Mouse (Mus musculus) intestine, postnatal 0 days (tissue): ENCODE measurements around the gene Mypn. TPM values are rescaled to one million over a fixed set of nuclear protein-coding genes. Genes with fewer than 3 reads are reported as not detected.

Experiments
- ATAC-seq: fragments of 200-750 bp; cut with Nextera tagmentation; 2 replicates; pipeline ENCODE4 v1.8.0; 2017; ENCODE audit warnings: mild to moderate bottlenecking, moderate TSS enrichment, moderate library complexity
- H3K27ac ChIP-seq: fragments of 300-500 bp; sonication (generic); 2 replicates; pipeline ENCODE4 v1.5.1; 2014; ENCODE audit warnings: mild to moderate bottlenecking, low read depth, low read length, moderate library complexity
- H3K27me3 ChIP-seq: fragments of 300-500 bp; sonication (generic); replicated peaks from 2 replicates; pipeline ENCODE4 v1.6.1; 2014; ENCODE audit warnings: low read length, mixed read lengths; ENCODE audit not compliant: control insufficient read depth, insufficient read depth
- H3K36me3 ChIP-seq: fragments of 300-500 bp; sonication (generic); 2 replicates; pipeline ENCODE4 v1.6.1; 2014; ENCODE audit warnings: mild to moderate bottlenecking, moderate library complexity; ENCODE audit not compliant: control insufficient read depth, insufficient read depth
- H3K4me1 ChIP-seq: fragments of 300-500 bp; sonication (generic); replicated peaks from 2 replicates; pipeline ENCODE4 v1.6.1; 2014; ENCODE audit warnings: antibody characterized with exemption, low read length, mixed read lengths; ENCODE audit not compliant: control insufficient read depth, insufficient read depth
- H3K4me2 ChIP-seq: fragments of 300-500 bp; sonication (generic); replicated peaks from 2 replicates; pipeline ENCODE4 v1.6.1; 2014; ENCODE audit warnings: low read depth, mild to moderate bottlenecking, moderate library complexity
- H3K4me3 ChIP-seq: fragments of 300-500 bp; sonication (generic); 2 replicates; pipeline ENCODE4 v1.5.1; 2014; ENCODE audit warnings: low read depth, low read length
- H3K9ac ChIP-seq: fragments of 300-500 bp; sonication (generic); 2 replicates; pipeline ENCODE4 v1.6.1; 2014; ENCODE audit warnings: mild to moderate bottlenecking, low read depth, low read length
- H3K9me3 ChIP-seq: fragments of 300-500 bp; sonication (generic); 2 replicates; pipeline ENCODE4 v1.6.1; 2016; ENCODE audit warnings: mixed run types; ENCODE audit not compliant: control insufficient read depth
- CTCF ChIP-seq: sonication (generic); IDR thresholded peaks from 2 replicates; pipeline ENCODE4 v1.5.1; 2016; ENCODE audit warnings: low read depth, mild to moderate bottlenecking, control low read depth, antibody characterized with exemption, moderate library complexity
- WGBS: fragments of 180-500 bp; shearing (Covaris S2); extraction: QIAGEN DNeasy Blood & Tissue Kit; methylation state at CpG from one replicate; pipeline ENCODE4 v1.1.7; 2014; 5-methylcytosine and 5-hydroxymethylcytosine counted together
- polyA plus RNA-seq: library from polyadenylated mRNA; unstranded; fragments of >200 nt; fragmentation: Nextera tagmentation; extraction: Ambion mirVana; gene quantifications from 2 replicates; pipeline ENCODE4 v1.2.1, GENCODE M21; 2015

Gene Mypn
- polyA plus RNA-seq, 1 experiment from 2014 or later = 0.03 TPM

DNA sequence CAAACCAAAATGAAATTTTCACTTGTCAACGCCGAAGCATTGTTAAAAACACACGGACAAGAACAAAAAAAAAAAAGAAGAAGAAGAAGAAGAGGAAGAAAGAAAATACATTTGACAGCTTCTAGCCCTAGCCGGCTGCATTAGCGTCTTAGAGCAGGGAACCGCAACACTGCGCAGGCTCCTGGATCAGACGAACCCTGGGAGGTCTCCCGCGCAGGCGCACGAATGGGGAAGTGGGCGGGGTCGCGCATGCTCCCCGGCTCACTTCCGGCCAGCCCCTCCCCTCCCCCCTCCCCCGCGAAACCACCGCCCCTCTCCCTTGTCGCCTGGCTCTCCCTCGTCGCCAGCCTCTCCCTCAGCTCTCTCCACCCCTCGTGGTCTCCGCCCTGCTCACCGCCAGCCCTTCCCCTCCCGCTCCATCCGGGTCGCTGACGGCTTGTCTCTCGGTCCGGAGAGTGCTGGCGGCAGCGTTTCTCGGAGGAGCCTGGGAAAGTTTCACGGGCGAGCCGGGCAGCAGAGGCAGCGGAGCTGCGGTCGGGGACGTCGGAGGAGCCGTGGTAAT, 39.8 kb upstream of the Mypn start, which contains the start of gene Herc4:
Herc4 (plus strand) TSS at position 318 of the 562 bp plus-strand sequence.
- peak within 1 kb of the TSS; percentile 92 for H3K9ac ChIP-seq
- TF ChIP-seq CTCF = peak; percentile 1; the same call in 1 of the 2 replicates
- H3K4me1 ChIP-seq = no peaks in the 10 kb centered on the region
- no peaks in the 10 kb centered on the region for H3K36me3 ChIP-seq
- H3K4me3 ChIP-seq = peak within 1 kb of the TSS; percentile 98
- WGBS = 1% methylated on average over 43 of the region's 44 CpGs
- ATAC-seq = peak; percentile 99
- H3K4me2 ChIP-seq = peak within 1 kb of the TSS; percentile 74
- no peaks in the 10 kb centered on the region for H3K27me3 ChIP-seq
- peak within 1 kb of the TSS; percentile 99 for H3K27ac ChIP-seq
- H3K9me3 ChIP-seq = no peaks in the 10 kb centered on the region

- no peak for TF ChIP-seq CTCF
- ATAC-seq = no peak
- Histone ChIP-seq H3K4me1 (no peaks in the 10 kb centered on the region), H3K9me3 (no peaks in the 10 kb centered on the region), H3K4me2 (peak overlapping the region; percentile 68), H3K27ac (peak overlapping the region; percentile 57; the same call in 1 of the 2 replicates), H3K4me3 (peak overlapping the region; percentile 98), H3K27me3 (no peaks in the 10 kb centered on the region), H3K9ac (peak overlapping the region; percentile 43), H3K36me3 (no peaks in the 10 kb centered on the region)
- WGBS = 13% methylated on average over 12 of the region's 12 CpGs
Observed at GRCm38 (mm10) chr10:63242798-63243435, 39.2 kb upstream of the Mypn start.

GRCm38 (mm10) chr10:63240868-63241271, 37.1 kb upstream of the Mypn start:
- TF ChIP-seq CTCF = no peak

GRCm38 (mm10) chr10:63239848-63240247, 36.1 kb upstream of the Mypn start:
- no peaks in the 10 kb centered on the region for H3K27me3 ChIP-seq
- H3K27ac ChIP-seq = no peak overlapping the region
- H3K9ac ChIP-seq = no peak overlapping the region
- ATAC-seq = no peak
- no peak overlapping the region for H3K4me2 ChIP-seq
- H3K4me3 ChIP-seq = no peak overlapping the region
- no peaks in the 10 kb centered on the region for H3K36me3 ChIP-seq
- H3K9me3 ChIP-seq = no peaks in the 10 kb centered on the region
- 82% methylated on average over 2 of the region's 2 CpGs for WGBS
- no peaks in the 10 kb centered on the region for H3K4me1 ChIP-seq
- no peak for TF ChIP-seq CTCF

More at GRCm38 (mm10) chr10:63240868-63241271, 37.1 kb upstream of the Mypn start:
- H3K4me2 ChIP-seq = no peak overlapping the region
- no peaks in the 10 kb centered on the region for H3K9me3 ChIP-seq
- H3K4me3 ChIP-seq = no peak overlapping the region
- ATAC-seq = no peak
- H3K27me3 ChIP-seq = no peaks in the 10 kb centered on the region
- H3K4me1 ChIP-seq = no peaks in the 10 kb centered on the region
- 75% methylated on average over 2 of the region's 2 CpGs for WGBS
- no peak overlapping the region for H3K27ac ChIP-seq
- no peaks in the 10 kb centered on the region for H3K36me3 ChIP-seq
- no peak overlapping the region for H3K9ac ChIP-seq

DNA sequence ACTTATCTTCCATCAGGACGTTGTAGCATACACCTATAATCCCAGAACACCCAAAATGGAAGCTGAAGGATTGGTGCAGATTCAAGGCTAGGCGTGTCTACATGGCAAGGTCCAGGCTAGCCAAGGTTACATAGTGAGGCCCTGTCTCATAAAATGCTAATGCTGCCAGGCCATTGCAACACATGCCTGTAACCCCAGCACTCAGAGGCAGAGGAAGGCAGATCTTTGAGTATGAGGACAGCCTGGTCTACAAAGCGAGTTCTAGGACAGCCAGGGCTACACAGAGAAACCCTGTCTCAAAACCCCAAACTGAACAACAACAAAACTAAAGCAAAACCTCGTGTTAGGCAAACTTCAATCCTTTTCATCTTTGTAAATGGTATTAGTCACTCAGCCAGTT, 34.3 kb upstream of the Mypn start:
- Histone ChIP-seq H3K9me3 (no peaks in the 10 kb centered on the region), H3K36me3 (no peaks in the 10 kb centered on the region), H3K4me2 (no peak overlapping the region), H3K27me3 (no peaks in the 10 kb centered on the region), H3K9ac (no peak overlapping the region), H3K4me3 (no peak overlapping the region), H3K27ac (no peak overlapping the region), H3K4me1 (no peaks in the 10 kb centered on the region)
- WGBS = 57% methylated on average over 4 of the region's 4 CpGs
- peak; percentile 43; the same call in 1 of the 2 replicates for ATAC-seq
- no peak for TF ChIP-seq CTCF

GRCm38 (mm10) chr10:63237206-63237605, 33.5 kb upstream of the Mypn start:
- H3K4me2 ChIP-seq = no peak overlapping the region
- 64% methylated on average over 2 of the region's 2 CpGs for WGBS
- no peak for ATAC-seq
- H3K36me3 ChIP-seq = no peaks in the 10 kb centered on the region
- H3K9ac ChIP-seq = no peak overlapping the region
- no peak overlapping the region for H3K4me3 ChIP-seq
- no peaks in the 10 kb centered on the region for H3K9me3 ChIP-seq
- no peaks in the 10 kb centered on the region for H3K4me1 ChIP-seq
- TF ChIP-seq CTCF = no peak
- H3K27me3 ChIP-seq = no peaks in the 10 kb centered on the region
- H3K27ac ChIP-seq = no peak overlapping the region
